Mouse (Mus musculus): ENCODE measurements around the gene Axl.

DNA sequence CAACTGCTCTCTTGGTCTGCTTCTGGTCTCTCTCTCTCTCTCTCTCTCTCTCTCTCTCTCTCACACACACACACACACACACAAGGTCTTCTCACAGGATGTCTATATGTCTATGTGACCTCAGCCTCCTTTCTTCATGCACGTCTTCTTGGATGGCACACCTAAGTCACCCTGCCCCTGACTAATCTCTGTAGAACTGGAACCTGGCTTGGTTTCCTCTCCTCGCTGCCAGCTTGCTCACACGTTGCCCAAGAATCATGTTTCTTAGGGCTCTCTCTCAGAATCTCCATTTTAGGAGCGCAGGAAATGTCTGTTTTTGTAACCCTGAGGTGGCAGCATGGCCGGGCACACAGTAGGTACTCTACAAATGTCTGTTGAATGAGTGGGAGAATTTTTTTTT, 8.5 kb downstream of the Axl start:
- no peak for TF ChIP-seq POLR2A (IDR thresholded peaks at IDR 0.05; ENCODE audit: control insufficient read depth, extremely low read depth, insufficient read depth, low read length, poor library complexity)
- TF ChIP-seq CTCF (IDR thresholded peaks at IDR 0.05; ENCODE audit: borderline replicate concordance, control insufficient read depth, extremely low read depth, insufficient read depth, low read length, poor library complexity), result no peak
